Mouse (Mus musculus) R1 (cell line): ENCODE measurements at regions not wholly inside any gene's neighbourhood (a gene's known extent, or its start where the extent isn't known, plus 50 kb on each side); places are given as distances from the start of the nearest gene placed in this dataset.
"Not testable (repeated sequence)": the region's sequence is repeated elsewhere in the genome, so short reads cannot be mapped to it uniquely, and the experiment has no call there.

Experiments
- DNase-seq: peaks from one replicate; pipeline ENCODE4 v3.0.0-alpha.2; 2018; ENCODE audit warnings: low read depth, low spot score

- DNase-seq, result no peak
Measured at GRCm38 (mm10) chr13:78904102-78904501, 704.5 kb upstream of the Nr2f1 start.

DNA sequence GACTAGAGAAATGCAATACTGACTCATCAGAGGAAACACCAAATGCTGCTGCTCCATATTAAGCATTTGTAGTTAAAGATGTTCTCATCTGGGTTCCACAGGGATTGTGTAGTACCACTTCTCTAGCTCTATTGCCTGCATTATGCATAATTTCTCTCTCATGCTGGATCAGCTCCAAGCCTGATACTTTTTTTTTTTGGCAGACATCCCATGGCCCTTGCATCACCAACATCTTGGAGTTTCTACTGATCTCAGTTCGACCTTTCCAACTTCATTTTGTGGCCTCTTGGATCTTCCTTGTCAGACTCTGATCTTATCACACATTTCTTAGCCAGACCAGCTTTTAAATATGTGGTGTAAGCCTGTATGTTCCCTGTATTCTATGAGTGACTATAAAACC, 701.1 kb upstream of the Nr2f1 start:
- no peak for DNase-seq

- no peak for DNase-seq
Measured at GRCm38 (mm10) chr13:78892252-78892651, 692.7 kb upstream of the Nr2f1 start.

DNA sequence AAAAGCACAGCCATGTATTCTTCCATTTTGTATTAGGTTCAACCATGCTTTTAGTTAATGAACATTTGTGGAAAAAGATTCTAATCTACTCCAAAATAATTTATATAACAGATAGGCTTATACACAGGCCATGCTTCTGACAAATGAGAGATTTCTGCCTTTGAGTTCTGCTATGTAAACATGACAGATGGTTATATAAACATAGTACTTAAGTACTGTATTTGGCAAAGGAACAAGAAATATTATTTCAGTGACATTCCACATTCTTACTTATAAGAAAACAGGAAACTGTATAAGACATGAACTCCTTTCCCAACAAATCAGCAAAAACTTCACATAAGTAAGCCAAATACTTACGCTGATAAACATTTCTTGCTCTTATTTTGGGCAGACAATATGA, 683.5 kb upstream of the Nr2f1 start:
- no peak for DNase-seq

DNA sequence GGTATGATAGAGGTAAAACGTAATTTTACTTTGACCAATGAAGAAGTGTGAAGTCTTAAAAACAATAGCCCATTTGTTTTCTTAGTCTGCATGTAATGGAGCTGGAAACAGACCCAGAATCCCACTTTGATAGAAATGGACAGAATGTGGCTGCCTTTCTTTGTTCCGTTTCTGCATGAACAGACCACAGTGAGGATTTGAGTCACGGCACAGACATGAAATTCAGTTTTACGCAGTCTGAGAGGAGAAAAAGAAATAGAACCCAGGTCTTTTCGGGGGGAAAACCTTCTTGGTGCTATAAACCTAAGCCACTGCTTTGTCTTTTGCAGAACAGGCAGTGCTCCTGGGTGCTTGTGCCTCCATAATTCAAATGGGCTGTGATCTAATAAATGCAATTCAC, 673.0 kb upstream of the Nr2f1 start:
- no peak for DNase-seq

DNA sequence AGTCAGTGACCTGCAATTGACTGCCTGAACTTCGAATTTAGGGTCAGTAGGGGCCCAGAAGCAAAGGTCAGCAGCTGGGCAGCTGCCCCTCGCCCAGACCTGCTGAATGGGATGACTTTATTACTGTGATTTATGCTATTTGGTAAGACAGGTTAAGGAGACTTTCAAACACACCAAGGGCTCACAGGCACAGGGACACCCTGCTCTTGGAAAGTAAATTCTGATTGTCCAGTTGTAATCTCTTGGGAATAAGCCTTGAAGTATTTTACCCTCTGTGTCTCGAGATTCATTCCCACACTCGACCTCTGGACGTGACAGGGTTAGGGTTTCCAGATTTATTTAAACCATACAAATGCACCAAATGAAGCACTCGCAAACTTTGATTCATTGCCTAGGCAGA, 672.4 kb upstream of the Nr2f1 start:
- DNase-seq, result no peak

DNA sequence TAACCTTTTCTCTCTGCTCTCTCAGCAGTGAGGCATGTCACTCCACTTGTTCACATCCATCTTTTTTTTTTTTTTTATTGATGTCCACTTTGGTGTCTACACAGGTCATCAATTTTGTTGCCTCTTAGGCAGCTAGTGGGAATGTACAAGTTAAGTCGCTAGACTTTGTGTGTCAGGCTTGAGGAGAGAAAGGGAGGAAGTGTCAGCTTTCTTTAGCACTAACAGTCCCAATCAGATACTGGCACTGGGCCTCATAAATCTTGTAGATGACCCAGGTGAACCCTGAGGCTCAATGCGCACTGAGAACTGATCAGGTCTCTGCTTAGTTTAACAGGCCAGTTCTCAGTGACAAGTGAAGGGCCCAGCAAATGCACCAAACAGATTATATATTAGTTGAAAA, 671.7 kb upstream of the Nr2f1 start:
- no peak for DNase-seq

GRCm38 (mm10) chr13:78824357-78824756, 624.8 kb upstream of the Nr2f1 start:
- not testable (repeated sequence) for DNase-seq

DNA sequence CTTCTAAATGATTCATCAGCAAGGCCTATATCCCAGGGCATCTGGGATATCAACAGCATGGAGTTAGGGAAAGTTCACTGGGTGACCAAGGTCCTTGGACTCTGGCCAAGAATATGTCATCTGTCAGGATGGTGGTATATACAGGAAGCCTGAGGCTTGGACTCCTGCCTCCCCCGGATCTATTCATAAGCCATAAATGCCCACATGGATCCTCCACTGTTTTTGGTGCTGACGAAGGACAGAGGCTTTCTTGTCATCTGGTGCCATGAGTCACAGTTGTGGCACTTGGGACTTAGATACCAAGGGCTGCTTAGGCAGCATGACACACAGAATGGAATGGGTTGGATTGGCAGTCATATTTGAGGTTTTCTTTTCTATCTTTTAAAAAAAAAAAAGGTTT, 610.1 kb upstream of the Nr2f1 start:
- no peak for DNase-seq

DNA sequence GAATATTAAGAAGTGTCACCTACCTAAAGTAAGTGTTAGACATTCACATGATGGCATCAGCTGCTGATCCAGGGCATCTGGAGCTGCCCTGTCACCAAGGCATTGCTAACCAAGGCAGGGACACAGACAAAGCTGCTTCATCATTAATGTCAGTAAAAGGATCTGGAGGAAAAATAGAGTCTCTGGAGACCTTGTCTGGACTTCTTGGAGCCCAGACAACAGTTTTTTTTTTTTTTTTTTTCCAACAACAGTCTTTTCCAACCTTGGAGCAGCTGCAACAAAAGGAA, 603.2 kb upstream of the Nr2f1 start:
- DNase-seq, result no peak

GRCm38 (mm10) chr13:78802011-78802837, 602.7 kb upstream of the Nr2f1 start:
- no peak for DNase-seq

DNA sequence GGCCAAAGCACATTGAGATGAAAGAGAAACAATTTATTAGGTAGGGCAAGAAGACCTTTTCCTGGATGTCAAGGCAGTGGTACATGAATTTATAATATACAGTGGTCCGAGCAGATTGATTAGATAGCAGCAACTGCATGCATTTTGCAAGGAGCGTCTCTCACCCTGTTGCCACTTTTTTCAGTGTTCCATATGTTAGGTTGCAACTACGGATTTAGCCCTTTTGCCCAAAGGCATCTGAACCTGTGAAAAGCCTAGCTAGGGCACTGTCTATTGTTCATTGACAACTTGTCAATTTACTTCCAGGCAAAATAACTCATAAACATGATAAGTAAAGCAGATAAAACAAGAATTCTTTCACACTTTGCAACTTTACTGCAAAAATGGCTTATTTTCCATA, 600.1 kb upstream of the Nr2f1 start:
- DNase-seq, result no peak

- DNase-seq, result no peak
Measured at GRCm38 (mm10) chr13:78795228-78795627, 595.7 kb upstream of the Nr2f1 start.

DNA sequence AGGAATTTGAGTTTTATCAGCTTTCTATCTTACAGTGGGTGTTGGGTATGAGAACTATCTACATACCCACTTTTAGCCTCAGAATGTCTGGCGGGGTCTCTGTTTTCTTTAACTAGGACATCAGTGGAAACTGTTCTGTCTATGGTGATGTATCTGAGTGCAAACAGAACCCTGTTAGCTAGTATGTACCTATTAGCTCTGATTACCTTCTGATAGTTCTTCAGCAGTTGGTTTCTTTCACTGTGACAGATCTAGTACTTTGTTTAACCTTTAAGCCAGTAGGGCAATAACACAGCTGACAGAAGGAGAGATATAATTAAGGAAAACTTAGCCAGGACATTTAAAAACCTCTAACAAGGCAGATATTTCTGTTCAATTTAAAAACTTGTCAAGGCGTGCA, 584.7 kb upstream of the Nr2f1 start:
- DNase-seq, result no peak

DNA sequence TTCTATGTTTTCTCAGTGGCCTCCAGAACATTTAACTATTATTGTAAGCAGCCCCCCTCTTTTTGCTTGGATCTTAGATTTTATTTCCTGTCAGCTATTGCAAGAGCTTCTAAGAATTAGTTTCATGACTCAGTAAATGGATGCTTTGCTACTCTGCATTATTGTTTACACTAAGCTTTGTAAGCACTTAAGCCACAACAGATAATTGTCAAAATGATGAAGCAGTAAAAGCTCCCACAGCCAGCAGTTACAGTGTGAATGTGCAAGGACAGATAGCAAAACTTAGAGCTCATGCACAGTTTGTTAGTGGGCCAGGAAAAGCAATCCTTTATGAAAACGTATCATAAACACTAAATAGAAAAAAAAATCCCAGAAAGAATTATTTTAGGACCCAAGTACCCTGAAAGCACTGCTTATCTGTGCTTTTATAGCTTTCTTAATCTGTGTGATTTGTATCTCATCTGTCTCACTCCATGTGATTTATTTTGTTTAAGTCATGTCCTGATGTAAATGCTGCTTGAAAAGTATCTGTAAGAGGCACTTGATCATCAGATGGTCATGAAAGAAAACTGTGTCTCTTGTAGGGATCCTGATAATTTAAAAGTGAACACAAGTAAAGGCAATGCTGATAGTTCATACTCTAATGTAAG, 584.2 kb upstream of the Nr2f1 start:
- no peak for DNase-seq
